Mouse (Mus musculus): ENCODE results near the gene Emp1. TPM values are rescaled to one million over a fixed set of nuclear protein-coding genes. Genes with fewer than 3 reads are reported as not detected.

The Emp1 gene
- polyA plus RNA-seq, 1 experiment = 112 TPM

DNA sequence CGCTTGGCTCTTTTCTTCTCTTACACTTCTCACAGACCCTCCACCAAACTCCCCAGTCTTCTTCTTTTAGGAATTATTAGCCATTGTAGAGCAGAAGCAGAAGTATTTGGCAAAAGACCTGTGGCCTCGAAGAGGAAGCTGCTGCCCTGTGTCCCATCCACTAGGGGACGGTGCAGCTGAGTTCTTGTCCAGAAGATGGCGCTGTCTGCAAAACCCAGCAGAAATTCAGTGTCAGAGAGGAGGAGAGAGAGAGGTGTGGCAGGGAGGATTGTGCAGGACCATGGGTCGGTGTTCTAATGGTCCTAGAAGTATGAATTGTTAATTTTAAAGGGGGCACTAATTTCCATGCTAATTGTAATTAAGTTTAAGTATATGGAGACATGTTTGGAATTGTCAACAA lies 55.1 kb downstream of the Emp1 start:
- TF ChIP-seq SRF (IDR thresholded peaks at IDR 0.05; ENCODE audit: control insufficient read depth, insufficient read length, low read depth) = no peak
- TF ChIP-seq TCF12 (IDR thresholded peaks at IDR 0.05; ENCODE audit: insufficient read depth, poor library complexity, severe bottlenecking) = no peak
- TF ChIP-seq CEBPB (IDR thresholded peaks at IDR 0.05; ENCODE audit: insufficient read depth, poor library complexity, severe bottlenecking) = no peak
- no peak for TF ChIP-seq USF1 (IDR thresholded peaks at IDR 0.05; ENCODE audit: low read depth)
- TF ChIP-seq REST (IDR thresholded peaks at IDR 0.05; ENCODE audit: insufficient read depth, insufficient read length) = no peak
- TF ChIP-seq POLR2AphosphoS2 (IDR thresholded peaks at IDR 0.05; ENCODE audit: insufficient read length, low read depth) = no peak
- TF ChIP-seq TCF3 (IDR thresholded peaks at IDR 0.05; ENCODE audit: insufficient read length, low read depth) = no peak
- no peak for TF ChIP-seq POLR2A (IDR thresholded peaks at IDR 0.05; ENCODE audit: insufficient read length, low read depth)
- TF ChIP-seq MAX (IDR thresholded peaks at IDR 0.05; ENCODE audit: low read depth) = no peak
- TF ChIP-seq MYOG (IDR thresholded peaks at IDR 0.05; ENCODE audit: control insufficient read depth in 1 of 3, insufficient read depth in 1 of 3, insufficient read length in 2 of 3, low read depth in 2 of 3) = no peak
- TF ChIP-seq E2F4 (IDR thresholded peaks at IDR 0.05; ENCODE audit: insufficient read depth) = no peak
- no peak for TF ChIP-seq MYOD1 (IDR thresholded peaks at IDR 0.05; ENCODE audit: control insufficient read depth in 1 of 3, insufficient read length in 2 of 3, low read depth in 2 of 3)

DNA sequence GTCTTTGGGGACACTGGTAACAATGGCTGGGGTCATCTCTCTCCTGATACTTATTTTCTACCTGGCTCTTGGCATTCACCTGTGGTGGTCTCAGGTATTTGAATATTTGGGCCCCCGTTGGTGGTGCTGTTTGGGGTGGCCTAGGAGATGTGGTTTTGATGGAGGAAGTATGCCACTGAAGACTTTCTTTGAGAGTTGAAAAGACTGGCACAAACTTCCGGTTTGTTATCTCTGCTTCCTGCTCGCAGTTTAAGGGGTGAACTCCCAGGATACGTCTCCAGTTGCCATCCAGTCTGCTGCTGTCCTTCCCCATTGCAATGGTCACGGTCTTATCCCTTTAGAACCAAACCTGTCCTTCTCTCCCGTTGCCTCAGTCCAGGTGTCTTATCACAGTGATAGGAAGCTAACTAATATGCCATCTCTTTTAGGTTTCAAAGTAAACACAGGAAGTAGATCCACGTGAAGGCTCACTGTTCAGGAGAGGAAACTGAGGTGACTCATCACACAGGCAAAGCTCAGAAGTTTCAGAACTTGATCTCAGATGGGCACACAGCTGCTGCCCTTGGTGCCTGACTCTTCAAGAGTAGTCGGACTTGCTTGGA lies 56.0 kb downstream of the Emp1 start:
- H3K36me3 ChIP-seq (ENCODE audit: control insufficient read depth, insufficient read depth) = no peaks in the 10 kb centered on the region
- H3K27me3 ChIP-seq (ENCODE audit: control insufficient read depth, insufficient read depth, insufficient read length) = no peaks in the 10 kb centered on the region
- H3K4me3 ChIP-seq = no peak overlapping the region
- no peak overlapping the region for H3ac ChIP-seq (ENCODE audit: control insufficient read depth, insufficient read length)
- TF ChIP-seq MYOG (IDR thresholded peaks at IDR 0.05; ENCODE audit: control insufficient read depth in 1 of 3, insufficient read depth in 1 of 3, insufficient read length in 2 of 3, low read depth in 2 of 3) = no peak
- TF ChIP-seq CEBPB (IDR thresholded peaks at IDR 0.05; ENCODE audit: insufficient read depth, poor library complexity, severe bottlenecking) = no peak
- no peak for TF ChIP-seq REST (IDR thresholded peaks at IDR 0.05; ENCODE audit: insufficient read depth, insufficient read length)
- TF ChIP-seq POLR2AphosphoS2 (IDR thresholded peaks at IDR 0.05; ENCODE audit: insufficient read length, low read depth) = no peak
- no peak for TF ChIP-seq POLR2A (IDR thresholded peaks at IDR 0.05; ENCODE audit: insufficient read length, low read depth)
- no peak for TF ChIP-seq MYOD1 (IDR thresholded peaks at IDR 0.05; ENCODE audit: control insufficient read depth in 1 of 3, insufficient read length in 2 of 3, low read depth in 2 of 3)
- H3K79me2 ChIP-seq (ENCODE audit: control insufficient read depth, insufficient read depth) = no peaks in the 10 kb centered on the region
- no peak overlapping the region for H3K4me2 ChIP-seq (ENCODE audit: low read depth)

More for the DNA sequence above, 55.1 kb downstream of the Emp1 start:
- Histone ChIP-seq H3K79me2 (ENCODE audit: control insufficient read depth, insufficient read depth) (no peaks in the 10 kb centered on the region), H3K4me3 (no peak overlapping the region), H3K27me3 (ENCODE audit: control insufficient read depth, insufficient read depth, insufficient read length) (no peaks in the 10 kb centered on the region), H3ac (ENCODE audit: control insufficient read depth, insufficient read length) (no peak overlapping the region), H3K36me3 (ENCODE audit: control insufficient read depth, insufficient read depth) (no peaks in the 10 kb centered on the region), H3K4me2 (ENCODE audit: low read depth) (no peak overlapping the region)

DNA sequence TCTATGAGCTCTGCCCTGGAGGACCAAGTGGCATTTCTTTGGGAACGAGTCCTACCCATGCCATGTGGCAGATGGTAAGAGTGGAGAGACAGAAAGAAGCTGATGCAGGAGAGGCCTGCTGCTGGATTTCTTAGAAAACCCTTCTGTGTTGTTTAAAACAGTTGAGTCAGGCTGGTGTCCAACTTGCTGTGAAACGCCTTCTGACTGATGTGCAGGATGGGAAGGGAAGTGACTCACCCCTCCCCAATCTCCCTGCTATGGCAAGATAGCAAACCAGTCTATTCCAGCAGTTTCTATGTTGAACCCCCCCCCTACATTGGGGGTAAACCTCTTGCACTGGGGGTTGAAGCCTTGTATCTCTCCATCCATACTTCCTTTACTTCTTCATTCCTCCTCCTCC lies 65.9 kb downstream of the Emp1 start:
- Histone ChIP-seq H3K4me2 (ENCODE audit: low read depth) (no peak overlapping the region), H3K4me3 (no peak overlapping the region), H3ac (ENCODE audit: control insufficient read depth, insufficient read length) (no peak overlapping the region), H3K79me2 (ENCODE audit: control insufficient read depth, insufficient read depth) (no peaks in the 10 kb centered on the region), H3K36me3 (ENCODE audit: control insufficient read depth, insufficient read depth) (no peaks in the 10 kb centered on the region), H3K27me3 (ENCODE audit: control insufficient read depth, insufficient read depth, insufficient read length) (no peaks in the 10 kb centered on the region)
- TF ChIP-seq MYOG (IDR thresholded peaks at IDR 0.05; ENCODE audit: control insufficient read depth in 1 of 3, insufficient read depth in 1 of 3, insufficient read length in 2 of 3, low read depth in 2 of 3) (no peak), E2F4 (IDR thresholded peaks at IDR 0.05; ENCODE audit: insufficient read depth) (no peak), TCF12 (IDR thresholded peaks at IDR 0.05; ENCODE audit: insufficient read depth, poor library complexity, severe bottlenecking) (no peak), POLR2AphosphoS2 (IDR thresholded peaks at IDR 0.05; ENCODE audit: insufficient read length, low read depth) (no peak), TCF3 (IDR thresholded peaks at IDR 0.05; ENCODE audit: insufficient read length, low read depth) (no peak), REST (IDR thresholded peaks at IDR 0.05; ENCODE audit: insufficient read depth, insufficient read length) (no peak), USF1 (IDR thresholded peaks at IDR 0.05; ENCODE audit: low read depth) (no peak), MYOD1 (IDR thresholded peaks at IDR 0.05; ENCODE audit: control insufficient read depth in 1 of 3, insufficient read length in 2 of 3, low read depth in 2 of 3) (no peak), CEBPB (IDR thresholded peaks at IDR 0.05; ENCODE audit: insufficient read depth, poor library complexity, severe bottlenecking) (no peak)

DNA sequence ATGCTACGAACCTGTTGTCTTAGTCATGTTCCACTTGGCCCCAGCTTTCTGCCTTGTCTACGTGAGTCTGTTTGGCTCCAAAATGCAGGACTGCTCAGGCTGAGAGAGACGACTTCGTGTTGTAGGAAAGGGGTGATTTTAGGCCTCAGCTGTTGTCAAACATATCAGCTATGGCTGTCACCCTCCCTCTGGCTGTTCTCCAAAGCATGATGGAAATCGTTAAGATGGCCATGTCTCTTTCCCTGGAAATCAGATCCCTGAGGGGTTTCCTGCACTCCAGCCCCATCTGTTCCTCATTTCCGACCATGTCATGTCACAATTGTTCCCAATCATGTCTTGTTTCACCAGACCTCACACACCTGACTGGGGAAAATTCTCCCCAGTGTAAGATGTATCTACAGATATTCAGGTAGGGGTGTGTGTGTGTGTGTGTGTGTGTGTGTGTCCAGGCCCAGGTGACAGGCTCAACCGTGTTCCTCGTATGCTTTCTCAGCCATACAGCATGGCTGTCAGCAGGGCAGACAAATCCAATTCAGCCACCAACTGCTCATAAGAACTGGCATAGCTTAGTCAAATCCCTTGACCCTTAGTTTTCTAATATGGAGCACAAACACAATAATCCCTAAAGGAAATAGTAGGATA lies 67.0 kb downstream of the Emp1 start:
- H3K27me3 ChIP-seq (ENCODE audit: control insufficient read depth, insufficient read depth, insufficient read length) = no peaks in the 10 kb centered on the region
- TF ChIP-seq TCF12 (IDR thresholded peaks at IDR 0.05; ENCODE audit: insufficient read depth, poor library complexity, severe bottlenecking) (no peak), POLR2A (IDR thresholded peaks at IDR 0.05; ENCODE audit: insufficient read length, low read depth) (no peak), MYOG (IDR thresholded peaks at IDR 0.05; ENCODE audit: control insufficient read depth in 1 of 3, insufficient read depth in 1 of 3, insufficient read length in 2 of 3, low read depth in 2 of 3) (no peak), MAX (IDR thresholded peaks at IDR 0.05; ENCODE audit: low read depth) (no peak), E2F4 (IDR thresholded peaks at IDR 0.05; ENCODE audit: insufficient read depth) (no peak)
- H3ac ChIP-seq (ENCODE audit: control insufficient read depth, insufficient read length) = no peak overlapping the region
- H3K79me2 ChIP-seq (ENCODE audit: control insufficient read depth, insufficient read depth) = no peaks in the 10 kb centered on the region
- H3K4me2 ChIP-seq (ENCODE audit: low read depth) = no peak overlapping the region
- no peaks in the 10 kb centered on the region for H3K36me3 ChIP-seq (ENCODE audit: control insufficient read depth, insufficient read depth)
- no peak overlapping the region for H3K4me3 ChIP-seq

DNA sequence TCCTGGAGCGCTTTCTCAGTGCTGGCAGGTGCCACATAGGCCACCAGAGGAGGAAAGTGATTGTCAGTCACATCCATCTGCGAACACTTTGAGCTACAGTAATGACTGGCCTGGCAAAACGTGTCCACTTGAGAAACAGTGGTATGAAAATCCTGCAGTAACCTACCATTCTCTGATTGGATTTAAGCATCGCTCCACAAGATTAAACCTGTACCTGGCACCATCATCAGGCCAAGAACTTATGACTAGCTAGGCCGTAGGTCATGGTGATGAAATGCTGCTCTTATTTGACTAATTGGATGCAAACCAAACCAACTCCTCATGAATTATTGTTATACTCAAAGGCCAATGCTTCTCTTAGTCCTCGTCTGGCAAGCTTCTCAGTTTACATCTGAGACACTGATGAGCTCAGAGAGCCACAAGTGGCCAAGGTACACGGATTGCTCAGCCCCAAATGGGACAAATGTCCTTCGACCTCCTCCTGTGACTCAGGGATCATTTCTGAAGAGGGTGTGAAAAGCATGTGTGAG lies 68.2 kb downstream of the Emp1 start:
- no peak for TF ChIP-seq USF1 (IDR thresholded peaks at IDR 0.05; ENCODE audit: low read depth)
- no peak for TF ChIP-seq MAX (IDR thresholded peaks at IDR 0.05; ENCODE audit: low read depth)
- no peak for TF ChIP-seq REST (IDR thresholded peaks at IDR 0.05; ENCODE audit: insufficient read depth, insufficient read length)
- TF ChIP-seq MYOG (IDR thresholded peaks at IDR 0.05; ENCODE audit: control insufficient read depth in 1 of 3, insufficient read depth in 1 of 3, insufficient read length in 2 of 3, low read depth in 2 of 3) = no peak
- no peak for TF ChIP-seq TCF12 (IDR thresholded peaks at IDR 0.05; ENCODE audit: insufficient read depth, poor library complexity, severe bottlenecking)
- no peak for TF ChIP-seq E2F4 (IDR thresholded peaks at IDR 0.05; ENCODE audit: insufficient read depth)
- no peak for TF ChIP-seq MYOD1 (IDR thresholded peaks at IDR 0.05; ENCODE audit: control insufficient read depth in 1 of 3, insufficient read length in 2 of 3, low read depth in 2 of 3)
- TF ChIP-seq TCF3 (IDR thresholded peaks at IDR 0.05; ENCODE audit: insufficient read length, low read depth) = no peak
- TF ChIP-seq SRF (IDR thresholded peaks at IDR 0.05; ENCODE audit: control insufficient read depth, insufficient read length, low read depth) = no peak
- TF ChIP-seq POLR2A (IDR thresholded peaks at IDR 0.05; ENCODE audit: insufficient read length, low read depth) = no peak
- no peak for TF ChIP-seq POLR2AphosphoS2 (IDR thresholded peaks at IDR 0.05; ENCODE audit: insufficient read length, low read depth)
- TF ChIP-seq CEBPB (IDR thresholded peaks at IDR 0.05; ENCODE audit: insufficient read depth, poor library complexity, severe bottlenecking) = no peak
- H3K79me2 ChIP-seq (ENCODE audit: control insufficient read depth, insufficient read depth) = no peaks in the 10 kb centered on the region
- H3K4me2 ChIP-seq (ENCODE audit: low read depth) = no peak overlapping the region
- H3K4me3 ChIP-seq = no peak overlapping the region
- no peak overlapping the region for H3ac ChIP-seq (ENCODE audit: control insufficient read depth, insufficient read length)
- no peaks in the 10 kb centered on the region for H3K36me3 ChIP-seq (ENCODE audit: control insufficient read depth, insufficient read depth)
- no peaks in the 10 kb centered on the region for H3K27me3 ChIP-seq (ENCODE audit: control insufficient read depth, insufficient read depth, insufficient read length)
